Mouse (Mus musculus) monocyte, adult 2 months (primary cell): ENCODE data around the gene Cmtr1.
"Not testable (repeated sequence)": the region's sequence is repeated elsewhere in the genome, so short reads cannot be mapped to it uniquely, and the experiment has no call there.

Experiments
- DNase-seq, 2 experiments: peaks; one replicate each; pipeline ENCODE4 v3.0.0; 2022; ENCODE audit warnings: low spot score in 2 of 2, low read depth in 1 of 2

The Cmtr1 gene

GRCm38 (mm10) chr17:29700573-29700972 lies 40.2 kb downstream of the Cmtr1 start:
- no peak for DNase-seq

GRCm38 (mm10) chr17:29702938-29703710 lies 42.7 kb downstream of the Cmtr1 start:
- DNase-seq = no peak

- DNase-seq = no peak
These were observed 44.4 kb downstream of the Cmtr1 start for GRCm38 (mm10) chr17:29704781-29705180.

- no peak for DNase-seq
These were observed 45.5 kb downstream of the Cmtr1 start for GRCm38 (mm10) chr17:29705881-29706280.

- DNase-seq = no peak
These were observed 46.7 kb downstream of the Cmtr1 start for GRCm38 (mm10) chr17:29706981-29707545.

GRCm38 (mm10) chr17:29708783-29709182 lies 48.4 kb downstream of the Cmtr1 start:
- no peak for DNase-seq

- DNase-seq = no peak
These were observed 50.2 kb downstream of the Cmtr1 start for GRCm38 (mm10) chr17:29710562-29711044.

GRCm38 (mm10) chr17:29711076-29711744 lies 50.8 kb downstream of the Cmtr1 start:
- no peak for DNase-seq

GRCm38 (mm10) chr17:29711745-29712431 lies 51.5 kb downstream of the Cmtr1 start:
- DNase-seq = no peak

GRCm38 (mm10) chr17:29712565-29712964 lies 52.2 kb downstream of the Cmtr1 start:
- DNase-seq = no peak

GRCm38 (mm10) chr17:29713734-29714133 lies 53.3 kb downstream of the Cmtr1 start:
- not testable (repeated sequence) for DNase-seq

GRCm38 (mm10) chr17:29716732-29717445 lies 56.5 kb downstream of the Cmtr1 start, which contains the start of gene Ccdc167:
Ccdc167 (minus strand) TSS chr17:29717044.
- peak; percentile 89 to 93 for DNase-seq

- DNase-seq = no peak
These were observed 58.3 kb downstream of the Cmtr1 start for GRCm38 (mm10) chr17:29718660-29719059.

GRCm38 (mm10) chr17:29719628-29720575 lies 59.5 kb downstream of the Cmtr1 start:
- no peak for DNase-seq

- no peak for DNase-seq
These were observed 60.5 kb downstream of the Cmtr1 start for GRCm38 (mm10) chr17:29720755-29721365.

GRCm38 (mm10) chr17:29724610-29725009 lies 64.2 kb downstream of the Cmtr1 start:
- DNase-seq = no peak

GRCm38 (mm10) chr17:29725027-29725620 lies 64.7 kb downstream of the Cmtr1 start:
- no peak for DNase-seq

GRCm38 (mm10) chr17:29728082-29728481 lies 67.7 kb downstream of the Cmtr1 start:
- no peak for DNase-seq
